Mouse (Mus musculus) forebrain, embryonic 16.5 days (tissue): ENCODE measurements around the gene Tll2. TPM values are rescaled to one million over a fixed set of nuclear protein-coding genes. Genes with fewer than 3 reads are reported as not detected.

Experiments
- ATAC-seq: fragments of 200-750 bp; cut with Nextera tagmentation; 2 replicates; pipeline ENCODE4 v1.8.0; 2017; ENCODE audit warnings: mild to moderate bottlenecking, moderate library complexity
- H3K27ac ChIP-seq: fragments of 300-500 bp; sonication (generic); 2 replicates; pipeline ENCODE4 v1.5.1; 2014; ENCODE audit warnings: low read length, control low read depth
- H3K27me3 ChIP-seq: fragments of 300-500 bp; sonication (generic); replicated peaks from 2 replicates; pipeline ENCODE4 v1.6.1; 2014; ENCODE audit warnings: low read length; ENCODE audit not compliant: control insufficient read depth, insufficient read depth
- H3K36me3 ChIP-seq: fragments of 300-500 bp; sonication (generic); 2 replicates; pipeline ENCODE4 v1.6.1; 2014; ENCODE audit not compliant: control insufficient read depth, insufficient read depth
- H3K4me1 ChIP-seq: fragments of 300-500 bp; sonication (generic); replicated peaks from 2 replicates; pipeline ENCODE4 v1.6.1; 2014; ENCODE audit warnings: low read length; ENCODE audit not compliant: control insufficient read depth, insufficient read depth
- H3K4me2 ChIP-seq: fragments of 300-500 bp; sonication (generic); 2 replicates; pipeline ENCODE4 v1.6.1; 2014; ENCODE audit warnings: mild to moderate bottlenecking, low read length, control low read depth
- H3K4me3 ChIP-seq: fragments of 300-500 bp; sonication (generic); replicated peaks from 2 replicates; pipeline ENCODE4 v1.5.1; 2014; ENCODE audit warnings: mild to moderate bottlenecking, low read length, control low read depth
- H3K9ac ChIP-seq: fragments of 300-500 bp; sonication (generic); replicated peaks from 2 replicates; pipeline ENCODE4 v1.6.1; 2014; ENCODE audit warnings: low read depth, low read length, control low read depth
- H3K9me3 ChIP-seq: fragments of 300-500 bp; sonication (generic); 2 replicates; pipeline ENCODE4 v1.6.1; 2016; ENCODE audit warnings: low read length; ENCODE audit not compliant: control insufficient read depth
- WGBS: fragments of 180-500 bp; shearing (Covaris S2); extraction: QIAGEN DNeasy Blood & Tissue Kit; methylation state at CpG from one replicate; pipeline ENCODE4 v1.1.7; 2014; 5-methylcytosine and 5-hydroxymethylcytosine counted together
- polyA plus RNA-seq: library from polyadenylated mRNA; unstranded; fragments of >200 nt; fragmentation: Nextera tagmentation; extraction: Ambion mirVana; gene quantifications from 2 replicates; pipeline ENCODE4 v1.2.1, GENCODE M21; 2015

Gene Tll2
- polyA plus RNA-seq, 1 experiment from 2014 or later: 0.67 TPM

- WGBS: 7% methylated on average over 8 of the region's 8 CpGs
- Histone ChIP-seq H3K27ac (no peak overlapping the region), H3K9me3 (no peaks in the 10 kb centered on the region), H3K4me2 (peak overlapping the region; percentile 25; the same call in 1 of the 2 replicates), H3K4me1 (peaks cover 26% of the 10 kb centered on the region), H3K36me3 (no peaks in the 10 kb centered on the region), H3K4me3 (no peak overlapping the region), H3K9ac (no peak overlapping the region), H3K27me3 (no peaks in the 10 kb centered on the region)
- ATAC-seq: peak; percentile 80
Measured at GRCm38 (mm10) chr19:41109496-41109895, 97.1 kb downstream of the Tll2 start.

GRCm38 (mm10) chr19:41108666-41109065 lies 98.0 kb downstream of the Tll2 start:
- no peaks in the 10 kb centered on the region for H3K9me3 ChIP-seq
- no peak overlapping the region for H3K4me2 ChIP-seq
- no peak overlapping the region for H3K9ac ChIP-seq
- no peak overlapping the region for H3K4me3 ChIP-seq
- ATAC-seq: no peak
- H3K36me3 ChIP-seq: no peaks in the 10 kb centered on the region
- no peaks in the 10 kb centered on the region for H3K27me3 ChIP-seq
- 39% methylated on average over 7 of the region's 7 CpGs for WGBS
- peaks cover 18% of the 10 kb centered on the region for H3K4me1 ChIP-seq
- no peak overlapping the region for H3K27ac ChIP-seq

- 70% methylated on average over 8 of the region's 8 CpGs for WGBS
- no peak overlapping the region for H3K4me3 ChIP-seq
- peaks cover 18% of the 10 kb centered on the region for H3K4me1 ChIP-seq
- H3K27me3 ChIP-seq: no peaks in the 10 kb centered on the region
- no peaks in the 10 kb centered on the region for H3K9me3 ChIP-seq
- no peak overlapping the region for H3K9ac ChIP-seq
- no peaks in the 10 kb centered on the region for H3K36me3 ChIP-seq
- ATAC-seq: no peak
- no peak overlapping the region for H3K27ac ChIP-seq
- no peak overlapping the region for H3K4me2 ChIP-seq
Measured at GRCm38 (mm10) chr19:41107530-41107929, 99.1 kb downstream of the Tll2 start.

GRCm38 (mm10) chr19:41104922-41105321 lies 101.7 kb downstream of the Tll2 start:
- WGBS: 32% methylated on average over 8 of the region's 8 CpGs
- Histone ChIP-seq H3K4me1 (peaks cover 28% of the 10 kb centered on the region), H3K27me3 (no peaks in the 10 kb centered on the region), H3K9me3 (no peaks in the 10 kb centered on the region), H3K9ac (no peak overlapping the region), H3K27ac (no peak overlapping the region), H3K4me2 (no peak overlapping the region), H3K36me3 (no peaks in the 10 kb centered on the region), H3K4me3 (no peak overlapping the region)
- no peak for ATAC-seq

DNA sequence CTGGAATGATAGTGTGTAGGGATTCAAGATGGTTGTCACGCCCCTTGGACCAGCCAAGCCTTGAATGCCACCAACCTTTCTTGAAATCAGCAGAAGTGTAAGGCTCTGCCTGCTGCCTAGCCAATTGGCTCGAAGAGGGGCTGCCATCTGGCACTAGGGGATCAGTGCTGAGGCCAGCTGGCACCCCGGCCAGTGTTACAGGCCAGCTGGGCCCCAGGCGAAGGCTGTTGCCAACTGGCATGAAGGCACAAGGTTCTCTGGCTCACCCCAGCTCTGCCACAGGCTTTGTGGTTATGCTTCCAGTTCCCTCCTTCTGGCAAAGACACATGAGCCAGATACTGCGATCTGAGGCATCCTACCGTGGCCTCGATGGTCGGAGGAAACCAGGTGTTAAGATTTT lies 105.2 kb downstream of the Tll2 start:
- Histone ChIP-seq H3K9ac (no peak overlapping the region), H3K27ac (peak overlapping the region; percentile 76), H3K4me3 (no peak overlapping the region), H3K4me2 (peak overlapping the region; percentile 8; the same call in 1 of the 2 replicates), H3K27me3 (0 out of 2 replicates have a peak, but pooled peaks cover 2% of the 10 kb centered on the region), H3K36me3 (no peaks in the 10 kb centered on the region), H3K9me3 (no peaks in the 10 kb centered on the region), H3K4me1 (peaks cover 14% of the 10 kb centered on the region)
- peak; percentile 94 for ATAC-seq
- 39% methylated on average over 8 of the region's 8 CpGs for WGBS

DNA sequence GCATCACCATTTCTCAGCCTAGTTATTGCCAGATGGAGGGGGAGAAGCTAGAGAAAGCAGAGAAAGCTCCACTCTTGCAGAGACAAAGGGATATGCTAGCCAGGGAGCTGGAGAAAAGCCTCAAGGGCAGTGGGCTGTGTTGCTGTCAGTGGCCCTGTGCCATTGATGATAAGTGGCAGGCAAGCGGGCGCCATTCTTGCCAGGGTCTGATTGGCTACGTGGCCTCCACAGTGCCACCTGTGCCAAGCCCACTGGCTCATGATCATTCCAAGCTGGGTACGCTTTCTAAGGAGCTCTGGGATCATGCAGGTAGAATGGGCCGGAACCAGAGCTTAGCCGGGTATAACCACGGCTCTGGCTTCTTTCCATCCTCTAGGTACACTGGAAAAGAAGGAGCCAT lies 105.8 kb downstream of the Tll2 start:
- Histone ChIP-seq H3K9ac (no peak overlapping the region), H3K4me1 (peaks cover 14% of the 10 kb centered on the region), H3K4me3 (no peak overlapping the region), H3K9me3 (no peaks in the 10 kb centered on the region), H3K36me3 (no peaks in the 10 kb centered on the region), H3K27me3 (0 out of 2 replicates have a peak, but pooled peaks cover 2% of the 10 kb centered on the region), H3K4me2 (peak overlapping the region; percentile 8; the same call in 1 of the 2 replicates), H3K27ac (peak overlapping the region; percentile 76)
- ATAC-seq: peak; percentile 73
- WGBS: 49% methylated on average over 7 of the region's 7 CpGs

- no peak overlapping the region for H3K4me3 ChIP-seq
- no peaks in the 10 kb centered on the region for H3K9me3 ChIP-seq
- H3K9ac ChIP-seq: no peak overlapping the region
- H3K4me1 ChIP-seq: peaks cover 14% of the 10 kb centered on the region
- 0 out of 2 replicates have a peak, but pooled peaks cover 2% of the 10 kb centered on the region for H3K27me3 ChIP-seq
- H3K4me2 ChIP-seq: no peak overlapping the region
- no peaks in the 10 kb centered on the region for H3K36me3 ChIP-seq
- 52% methylated on average over 4 of the region's 4 CpGs for WGBS
- ATAC-seq: no peak
- H3K27ac ChIP-seq: no peak overlapping the region
Measured at GRCm38 (mm10) chr19:41097038-41097437, 109.6 kb downstream of the Tll2 start.

DNA sequence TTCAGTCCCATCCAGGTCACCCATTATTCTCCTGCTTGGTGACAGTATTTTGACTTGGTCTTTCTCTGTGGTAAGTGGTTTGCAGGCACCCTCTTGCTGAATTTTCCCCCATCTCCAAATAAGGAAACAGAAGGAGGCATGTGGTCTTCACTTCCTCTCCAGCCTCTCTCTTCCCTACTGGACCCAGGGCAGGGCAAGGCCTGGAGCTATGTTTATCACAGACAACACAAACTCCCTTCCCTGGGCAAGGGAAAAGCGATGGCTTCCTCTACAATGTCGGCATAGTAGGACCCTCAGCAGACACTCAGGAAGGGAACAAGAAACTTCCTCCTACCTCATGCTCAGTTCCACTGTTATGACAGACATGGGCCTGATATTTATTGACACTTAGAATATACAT lies 114.7 kb downstream of the Tll2 start:
- Histone ChIP-seq H3K27me3 (no peaks in the 10 kb centered on the region; the same call in 1 of the 2 replicates), H3K4me1 (peaks cover 4% of the 10 kb centered on the region; the same call in 1 of the 2 replicates), H3K4me2 (no peak overlapping the region), H3K9me3 (no peaks in the 10 kb centered on the region), H3K36me3 (no peaks in the 10 kb centered on the region), H3K9ac (no peak overlapping the region), H3K27ac (no peak overlapping the region), H3K4me3 (no peak overlapping the region)
- WGBS: 98% methylated on average over 2 of the region's 2 CpGs
- ATAC-seq: no peak

GRCm38 (mm10) chr19:41089833-41090232 lies 116.8 kb downstream of the Tll2 start:
- Histone ChIP-seq H3K27me3 (no peaks in the 10 kb centered on the region; the same call in 1 of the 2 replicates), H3K9me3 (no peaks in the 10 kb centered on the region), H3K4me3 (no peak overlapping the region), H3K9ac (0 out of 2 replicates have a peak overlapping the region, but pooled peaks have one; percentile 4), H3K4me1 (peaks cover 4% of the 10 kb centered on the region; the same call in 1 of the 2 replicates), H3K27ac (no peak overlapping the region), H3K36me3 (no peaks in the 10 kb centered on the region), H3K4me2 (no peak overlapping the region)
- ATAC-seq: peak; percentile 41
- 9% methylated on average over 5 of the region's 5 CpGs for WGBS

- H3K27ac ChIP-seq: no peak overlapping the region
- ATAC-seq: no peak
- no peak overlapping the region; the same call in 1 of the 2 replicates for H3K9ac ChIP-seq
- WGBS: 41% methylated on average over 18 of the region's 18 CpGs
- peaks cover 4% of the 10 kb centered on the region; the same call in 1 of the 2 replicates for H3K4me1 ChIP-seq
- no peaks in the 10 kb centered on the region for H3K9me3 ChIP-seq
- H3K27me3 ChIP-seq: no peaks in the 10 kb centered on the region; the same call in 1 of the 2 replicates
- H3K36me3 ChIP-seq: no peaks in the 10 kb centered on the region
- H3K4me2 ChIP-seq: no peak overlapping the region
- no peak overlapping the region for H3K4me3 ChIP-seq
Measured at GRCm38 (mm10) chr19:41088491-41088890, 118.1 kb downstream of the Tll2 start.
